Mouse (Mus musculus): ENCODE measurements around the gene Gm49359.
"Not testable (repeated sequence)": the region's sequence is repeated elsewhere in the genome, so short reads cannot be mapped to it uniquely, and the experiment has no call there.

Gm49359 gene

DNA sequence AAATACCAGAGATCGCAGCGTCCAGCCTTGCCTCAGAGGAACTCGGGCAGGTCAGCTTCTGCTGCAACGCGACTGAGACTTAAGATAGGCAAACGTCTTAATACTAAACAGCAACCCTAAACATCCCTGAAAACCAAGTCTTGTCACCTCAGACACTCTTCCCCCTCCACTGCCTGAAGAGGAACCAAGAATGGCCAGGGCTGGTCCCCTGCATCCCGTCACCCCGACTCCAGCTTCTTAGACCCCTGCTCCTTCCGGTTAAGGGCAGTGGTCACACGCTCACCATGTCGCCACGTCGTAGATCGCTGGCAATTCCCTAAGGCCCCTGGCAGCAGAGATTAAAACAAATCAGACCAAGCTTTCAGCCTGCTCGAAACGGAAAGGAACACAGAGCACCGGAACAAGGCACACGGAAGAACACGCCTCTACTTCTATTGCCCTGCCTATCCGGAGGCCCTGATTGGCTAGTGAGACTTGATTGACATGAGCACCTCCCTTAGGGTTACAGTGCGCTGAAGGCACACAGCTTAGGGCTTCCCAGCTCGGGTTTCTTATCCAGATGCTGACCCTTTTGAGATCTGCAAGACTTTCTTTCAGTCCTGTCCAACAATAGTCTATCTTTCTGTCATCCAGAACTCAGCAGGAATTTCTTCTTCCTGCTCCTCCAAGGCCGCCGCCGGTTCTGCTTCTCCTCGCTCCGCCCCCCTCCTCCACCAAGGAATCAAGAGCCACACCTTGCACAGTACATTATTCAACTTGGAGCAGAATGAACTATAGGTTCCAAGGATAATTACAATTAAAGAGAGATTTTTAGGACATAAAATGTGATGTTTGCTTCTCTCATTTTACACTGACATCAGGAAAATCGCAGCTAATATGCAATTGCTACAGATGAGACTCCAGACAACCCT, at the start of gene Gm49359:
Gm49359 (minus strand) TSS at position 409 of the 911 bp plus-strand sequence.
- DNase-seq, result peak; percentile 83 to 90

GRCm38 (mm10) chr13:62510641-62511420, 44.2 kb upstream of the Gm49359 start:
- DNase-seq, result not testable (repeated sequence)

GRCm38 (mm10) chr13:62472661-62473060, 6.0 kb upstream of the Gm49359 start:
- not testable (repeated sequence) for DNase-seq

GRCm38 (mm10) chr13:62469947-62470346, 3.3 kb upstream of the Gm49359 start:
- DNase-seq, result not testable (repeated sequence)

Data from cerebellum, postnatal 25 days (tissue).